Mouse (Mus musculus) lung, postnatal 0 days (tissue): ENCODE measurements around the gene Sh3bp1. TPM values are rescaled to one million over a fixed set of nuclear protein-coding genes. Genes with fewer than 3 reads are reported as not detected.

Experiments
- ATAC-seq: fragments of 200-750 bp; cut with Nextera tagmentation; 2 replicates; pipeline ENCODE4 v1.8.0; 2017; ENCODE audit warnings: moderate library complexity
- DNase-seq: peaks from one replicate; pipeline ENCODE4 v3.0.0-alpha.2; 2016; ENCODE audit warnings: low spot score
- H3K27ac ChIP-seq: fragments of 300-500 bp; sonication (generic); 2 replicates; pipeline ENCODE4 v1.5.1; 2014; ENCODE audit warnings: antibody characterized with exemption, mild to moderate bottlenecking, low read length, mixed read lengths
- H3K27me3 ChIP-seq: fragments of 300-500 bp; sonication (generic); replicated peaks from 2 replicates; pipeline ENCODE4 v1.6.1; 2014; ENCODE audit warnings: low read length, mixed read lengths; ENCODE audit not compliant: insufficient read depth
- H3K36me3 ChIP-seq: fragments of 300-500 bp; sonication (generic); 2 replicates; pipeline ENCODE4 v1.6.1; 2014; ENCODE audit warnings: low read length, mixed read lengths; ENCODE audit not compliant: insufficient read depth
- H3K4me1 ChIP-seq: fragments of 300-500 bp; sonication (generic); 2 replicates; pipeline ENCODE4 v1.6.1; 2014; ENCODE audit warnings: antibody characterized with exemption, low read depth, low read length, mixed read lengths; ENCODE audit not compliant: insufficient read depth
- H3K4me2 ChIP-seq: fragments of 300-500 bp; sonication (generic); replicated peaks from 2 replicates; pipeline ENCODE4 v1.6.1; 2014; ENCODE audit warnings: low read depth, mild to moderate bottlenecking, low read length, moderate library complexity, mixed read lengths
- H3K4me3 ChIP-seq: fragments of 300-500 bp; sonication (generic); 2 replicates; pipeline ENCODE4 v1.5.1; 2014; ENCODE audit warnings: low read depth, low read length
- H3K9ac ChIP-seq: fragments of 300-500 bp; sonication (generic); replicated peaks from 2 replicates; pipeline ENCODE4 v1.6.1; 2014; ENCODE audit warnings: low read depth, mild to moderate bottlenecking
- H3K9me3 ChIP-seq: fragments of 300-500 bp; sonication (generic); 2 replicates; pipeline ENCODE4 v1.6.1; 2016; ENCODE audit warnings: low read length, mixed read lengths
- CTCF ChIP-seq: IDR thresholded peaks from 2 replicates; pipeline ENCODE4 v1.5.1; 2016; ENCODE audit warnings: antibody characterized with exemption, mild to moderate bottlenecking
- EP300 ChIP-seq: IDR thresholded peaks from 2 replicates; pipeline ENCODE4 v1.6.1; 2016; ENCODE audit warnings: antibody characterized with exemption, mild to moderate bottlenecking, control low read depth
- WGBS: fragments of 180-500 bp; shearing (Covaris S2); extraction: QIAGEN DNeasy Blood & Tissue Kit; methylation state at CpG from one replicate; pipeline ENCODE4 v1.1.7; 2014; 5-methylcytosine and 5-hydroxymethylcytosine counted together
- polyA plus RNA-seq: library from polyadenylated mRNA; unstranded; fragments of >200 nt; fragmentation: Nextera tagmentation; extraction: Ambion mirVana; gene quantifications from 2 replicates; pipeline ENCODE4 v1.2.1, GENCODE M21; 2015

The Sh3bp1 gene
- polyA plus RNA-seq, 1 experiment from 2014 or later, result 12.7 TPM

- WGBS, result 86% methylated on average over 2 of the region's 2 CpGs
- ATAC-seq (no peak), DNase-seq (no peak)
- Histone ChIP-seq H3K27me3 (no peaks in the 10 kb centered on the region), H3K4me2 (no peak overlapping the region), H3K36me3 (0 out of 2 replicates have a peak, but pooled peaks cover 15% of the 10 kb centered on the region), H3K27ac (no peak overlapping the region), H3K9ac (no peak overlapping the region), H3K4me1 (no peaks in the 10 kb centered on the region), H3K4me3 (no peak overlapping the region), H3K9me3 (no peaks in the 10 kb centered on the region)
- TF ChIP-seq EP300 (no peak), CTCF (no peak)
Measured at GRCm38 (mm10) chr15:78937963-78938362, 38.4 kb downstream of the Sh3bp1 start.

- ATAC-seq (no peak), DNase-seq (no peak)
- no peak overlapping the region for H3K4me2 ChIP-seq
- no peak overlapping the region for H3K4me3 ChIP-seq
- no peak overlapping the region for H3K9ac ChIP-seq
- H3K27ac ChIP-seq, result no peak overlapping the region
- H3K36me3 ChIP-seq, result 0 out of 2 replicates have a peak, but pooled peaks cover 15% of the 10 kb centered on the region
- WGBS, result 90% methylated on average over 13 of the region's 13 CpGs
- no peaks in the 10 kb centered on the region for H3K27me3 ChIP-seq
- H3K4me1 ChIP-seq, result no peaks in the 10 kb centered on the region
- no peak for TF ChIP-seq EP300
- TF ChIP-seq CTCF, result no peak
- H3K9me3 ChIP-seq, result no peaks in the 10 kb centered on the region
Measured at GRCm38 (mm10) chr15:78940325-78940724, 40.8 kb downstream of the Sh3bp1 start.

- DNase-seq, result peak; percentile 88
- H3K9me3 ChIP-seq, result no peaks in the 10 kb centered on the region
- H3K4me3 ChIP-seq, result peak overlapping the region; percentile 14; the same call in 1 of the 2 replicates
- no peaks in the 10 kb centered on the region for H3K4me1 ChIP-seq
- ATAC-seq, result peak; percentile 68
- 3% methylated on average over 9 of the region's 9 CpGs for WGBS
- H3K27ac ChIP-seq, result no peak overlapping the region
- H3K36me3 ChIP-seq, result 0 out of 2 replicates have a peak, but pooled peaks cover 15% of the 10 kb centered on the region
- H3K4me2 ChIP-seq, result peak overlapping the region; percentile 57
- no peak overlapping the region; the same call in 1 of the 2 replicates for H3K9ac ChIP-seq
- no peak for TF ChIP-seq EP300
- peak; percentile 86 for TF ChIP-seq CTCF
- no peaks in the 10 kb centered on the region for H3K27me3 ChIP-seq
Measured at GRCm38 (mm10) chr15:78942663-78943062, 43.1 kb downstream of the Sh3bp1 start.

GRCm38 (mm10) chr15:78946232-78946631 is 46.7 kb downstream of the Sh3bp1 start:
- DNase-seq, result no peak
- WGBS, result 58% methylated on average over 7 of the region's 7 CpGs
- H3K4me1 ChIP-seq, result no peaks in the 10 kb centered on the region
- TF ChIP-seq EP300, result no peak
- TF ChIP-seq CTCF, result no peak
- ATAC-seq, result no peak
- H3K27me3 ChIP-seq, result no peaks in the 10 kb centered on the region
- H3K9me3 ChIP-seq, result no peaks in the 10 kb centered on the region
- no peak overlapping the region for H3K9ac ChIP-seq
- no peak overlapping the region for H3K4me2 ChIP-seq
- H3K36me3 ChIP-seq, result 0 out of 2 replicates have a peak, but pooled peaks cover 3% of the 10 kb centered on the region
- H3K4me3 ChIP-seq, result no peak overlapping the region
- no peak overlapping the region for H3K27ac ChIP-seq

GRCm38 (mm10) chr15:78947657-78948056 is 48.1 kb downstream of the Sh3bp1 start, which contains the start of gene Triobp:
Gene Triobp, plus strand, starts transcription at chr15:78947724.
- Histone ChIP-seq H3K27me3 (no peaks in the 10 kb centered on the region), H3K4me3 (peak within 1 kb of the TSS; percentile 17; the same call in 1 of the 2 replicates), H3K4me2 (peak within 1 kb of the TSS; percentile 54), H3K4me1 (no peaks in the 10 kb centered on the region), H3K9ac (no peak within 1 kb of the TSS), H3K27ac (no peak within 1 kb of the TSS), H3K36me3 (no peaks in the 10 kb centered on the region), H3K9me3 (no peaks in the 10 kb centered on the region)
- DNase-seq, result peak; percentile 99
- WGBS, result 0% methylated on average over 24 of the region's 24 CpGs
- peak; percentile 100 for ATAC-seq
- no peak for TF ChIP-seq EP300
- TF ChIP-seq CTCF, result no peak

GRCm38 (mm10) chr15:78948152-78948725 is 48.7 kb downstream of the Sh3bp1 start:
- no peaks in the 10 kb centered on the region for H3K36me3 ChIP-seq
- no peaks in the 10 kb centered on the region for H3K27me3 ChIP-seq
- H3K4me1 ChIP-seq, result no peaks in the 10 kb centered on the region
- TF ChIP-seq EP300, result no peak
- no peak for TF ChIP-seq CTCF
- H3K4me2 ChIP-seq, result peak overlapping the region; percentile 54
- no peak for ATAC-seq
- no peak overlapping the region for H3K9ac ChIP-seq
- no peak overlapping the region for H3K27ac ChIP-seq
- no peak for DNase-seq
- H3K4me3 ChIP-seq, result peak overlapping the region; percentile 17; the same call in 1 of the 2 replicates
- no peaks in the 10 kb centered on the region for H3K9me3 ChIP-seq
- 6% methylated on average over 11 of the region's 11 CpGs for WGBS
